Mouse (Mus musculus): ENCODE measurements around the gene Lcat.

DNA sequence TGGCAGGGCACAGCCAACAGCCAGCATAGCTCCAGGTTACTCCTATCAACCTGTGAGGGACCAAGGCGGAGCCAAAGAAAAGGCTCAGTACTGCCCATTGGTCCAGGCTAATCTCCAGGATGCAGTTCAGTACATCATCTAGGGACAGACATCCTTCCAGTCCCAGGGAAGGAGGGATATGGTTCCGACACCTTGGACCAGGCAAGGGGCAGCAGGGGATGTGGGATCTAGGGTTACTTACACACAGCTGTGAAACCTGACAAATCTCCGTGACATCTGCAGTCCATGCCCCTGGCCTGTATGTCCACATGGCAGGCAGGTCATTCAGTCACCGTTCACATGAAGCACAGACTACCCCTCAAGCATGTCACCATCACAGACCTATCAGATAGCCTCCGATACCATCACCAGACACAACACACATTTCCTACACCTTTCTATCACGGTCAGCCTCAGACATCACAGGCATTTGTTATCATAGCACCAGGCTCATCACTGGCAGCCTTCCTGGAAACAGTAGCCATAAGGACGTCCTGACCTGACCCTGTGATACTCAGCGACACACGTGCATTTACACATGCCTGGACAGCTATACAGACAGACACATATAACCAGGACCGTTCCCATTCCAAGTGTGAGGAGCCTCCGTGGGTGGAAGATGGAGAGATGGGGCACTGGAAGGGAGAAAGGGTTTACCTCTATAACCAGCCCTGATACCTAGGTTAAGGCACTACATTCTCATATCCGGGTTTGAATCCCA is 21.5 kb upstream of the Lcat start:
- no peak for TF ChIP-seq CTCF (IDR thresholded peaks at IDR 0.05; ENCODE audit: extremely low read depth, insufficient read depth, insufficient read length, insufficient replicate concordance)
- TF ChIP-seq POLR2A (IDR thresholded peaks at IDR 0.05; ENCODE audit: low read depth, low read length): no peak
